Mouse (Mus musculus) embryonic facial prominence, embryonic 14.5 days (tissue): ENCODE measurements around the gene Lipa. TPM values are rescaled to one million over a fixed set of nuclear protein-coding genes. Genes with fewer than 3 reads are reported as not detected.

Experiments
- ATAC-seq: fragments of 200-750 bp; cut with Nextera tagmentation; 2 replicates; pipeline ENCODE4 v1.8.0; 2017; ENCODE audit warnings: low read depth, moderate number of reproducible peaks, moderate TSS enrichment
- DNase-seq: peaks from one replicate; pipeline ENCODE4 v3.0.0-alpha.2; 2015; ENCODE audit warnings: low spot score
- H3K27ac ChIP-seq: fragments of 300-500 bp; sonication (generic); replicated peaks from 2 replicates; pipeline ENCODE4 v1.5.1; 2014; ENCODE audit warnings: low read depth, mild to moderate bottlenecking, low read length, moderate library complexity
- H3K27me3 ChIP-seq: fragments of 300-500 bp; sonication (generic); replicated peaks from 2 replicates; pipeline ENCODE4 v1.6.1; 2014; ENCODE audit warnings: low read length; ENCODE audit not compliant: control insufficient read depth, insufficient read depth
- H3K36me3 ChIP-seq: fragments of 300-500 bp; sonication (generic); 2 replicates; pipeline ENCODE4 v1.6.1; 2014; ENCODE audit warnings: low read length, mixed read lengths; ENCODE audit not compliant: control insufficient read depth, insufficient read depth
- H3K4me1 ChIP-seq: fragments of 300-500 bp; sonication (generic); 2 replicates; pipeline ENCODE4 v1.6.1; 2014; ENCODE audit warnings: antibody characterized with exemption, low read length; ENCODE audit not compliant: control insufficient read depth, insufficient read depth
- H3K4me2 ChIP-seq: fragments of 300-500 bp; sonication (generic); 2 replicates; pipeline ENCODE4 v1.6.1; 2014; ENCODE audit warnings: low read depth, mild to moderate bottlenecking, low read length, moderate library complexity, mixed read lengths
- H3K4me3 ChIP-seq: fragments of 300-500 bp; sonication (generic); 2 replicates; pipeline ENCODE4 v1.5.1; 2014; ENCODE audit warnings: low read depth, mild to moderate bottlenecking, low read length
- H3K9ac ChIP-seq: fragments of 300-500 bp; sonication (generic); 2 replicates; pipeline ENCODE4 v1.6.1; 2014; ENCODE audit warnings: low read depth, mild to moderate bottlenecking, low read length, moderate library complexity, mixed read lengths
- H3K9me3 ChIP-seq: fragments of 300-500 bp; sonication (generic); 2 replicates; pipeline ENCODE4 v1.6.1; 2016; ENCODE audit warnings: low read length; ENCODE audit not compliant: control insufficient read depth
- WGBS: fragments of 180-500 bp; shearing (Covaris S2); extraction: QIAGEN DNeasy Blood & Tissue Kit; methylation state at CpG from one replicate; pipeline ENCODE4 v1.1.7; 2014; 5-methylcytosine and 5-hydroxymethylcytosine counted together
- polyA plus RNA-seq: library from polyadenylated mRNA; unstranded; fragments of >200 nt; fragmentation: Nextera tagmentation; extraction: Ambion mirVana; gene quantifications from 2 replicates; pipeline ENCODE4 v1.2.1, GENCODE M21; 2014

The Lipa gene
- polyA plus RNA-seq, 1 experiment from 2014 or later = 46.3 TPM

DNA sequence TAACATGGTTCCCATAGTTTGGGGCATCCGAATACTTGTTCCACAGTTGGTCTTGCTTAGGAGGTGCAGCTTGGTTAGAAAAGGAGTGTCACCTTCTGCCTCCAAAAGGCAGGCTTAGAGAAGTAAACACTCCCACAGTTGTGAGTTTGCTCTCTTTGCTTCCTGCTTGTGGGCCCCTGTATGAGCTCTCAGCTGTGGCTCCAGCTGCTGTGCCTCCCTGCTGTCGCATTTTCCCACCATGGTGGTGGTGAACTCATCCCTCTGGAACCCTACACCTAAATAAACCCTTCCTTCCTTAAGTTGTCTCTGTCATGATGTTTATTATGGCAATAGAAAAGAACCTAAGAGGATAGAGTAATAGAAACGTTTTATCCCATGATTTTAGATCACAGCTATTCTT lies 58.5 kb downstream of the Lipa start:
- Histone ChIP-seq H3K9ac (no peak overlapping the region), H3K4me2 (no peak overlapping the region), H3K27ac (no peak overlapping the region), H3K27me3 (peaks cover 14% of the 10 kb centered on the region), H3K36me3 (no peaks in the 10 kb centered on the region), H3K4me1 (0 out of 2 replicates have a peak, but pooled peaks cover under 1% of the 10 kb centered on the region), H3K4me3 (no peak overlapping the region), H3K9me3 (no peaks in the 10 kb centered on the region)
- 52% methylated on average over 3 of the region's 3 CpGs for WGBS
- DNase-seq (no peak), ATAC-seq (no peak)

DNA sequence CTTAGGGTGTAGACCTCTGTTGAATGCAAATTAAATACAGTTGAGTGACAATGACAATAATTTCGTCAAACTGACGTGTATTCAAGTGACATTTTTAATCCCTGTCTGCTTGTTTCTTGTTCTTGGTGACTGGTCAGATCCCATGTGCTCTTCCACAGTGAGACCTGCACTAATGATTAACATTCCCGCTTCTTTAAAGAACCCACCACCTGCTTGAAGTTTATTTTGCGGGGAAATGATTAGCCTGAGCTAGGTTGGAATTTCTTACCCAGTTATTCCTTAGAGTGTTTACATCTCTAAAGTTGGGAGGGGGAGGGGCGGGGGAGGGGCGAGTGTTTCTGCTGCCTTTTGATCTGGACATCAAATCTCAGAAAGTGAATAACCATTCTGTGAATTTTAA lies 59.1 kb downstream of the Lipa start:
- Histone ChIP-seq H3K27me3 (peaks cover 9% of the 10 kb centered on the region), H3K27ac (no peak overlapping the region), H3K4me1 (no peaks in the 10 kb centered on the region), H3K4me3 (no peak overlapping the region), H3K4me2 (no peak overlapping the region), H3K36me3 (no peaks in the 10 kb centered on the region), H3K9ac (no peak overlapping the region), H3K9me3 (no peaks in the 10 kb centered on the region)
- no peak for ATAC-seq
- 42% methylated on average over 6 of the region's 6 CpGs for WGBS
- no peak for DNase-seq

DNA sequence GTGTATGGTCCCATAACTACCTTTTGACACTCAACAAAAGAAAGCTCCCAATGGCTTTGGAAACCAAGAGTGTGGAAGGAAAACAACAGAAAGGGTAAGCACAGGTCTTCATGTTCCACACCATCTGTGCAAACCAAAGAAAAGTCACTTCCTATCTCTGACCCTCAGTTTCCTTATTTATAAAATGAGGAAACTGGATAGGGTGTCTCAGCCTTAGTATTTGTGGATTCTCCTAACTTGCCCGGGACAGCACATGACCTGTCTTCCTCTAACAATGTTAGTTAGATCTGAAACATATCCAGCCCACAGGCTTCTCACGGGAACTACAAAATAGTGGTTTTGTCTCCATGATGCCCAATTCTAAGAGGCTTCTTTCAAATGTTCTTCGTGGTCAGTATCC lies 62.8 kb downstream of the Lipa start:
- Histone ChIP-seq H3K27ac (no peak overlapping the region), H3K4me1 (peaks cover 5% of the 10 kb centered on the region; the same call in 1 of the 2 replicates), H3K9ac (no peak overlapping the region), H3K36me3 (no peaks in the 10 kb centered on the region), H3K4me2 (no peak overlapping the region), H3K4me3 (no peak overlapping the region), H3K27me3 (no peaks in the 10 kb centered on the region), H3K9me3 (no peaks in the 10 kb centered on the region)
- DNase-seq = no peak
- 64% methylated on average over 3 of the region's 3 CpGs for WGBS
- ATAC-seq = no peak

DNA sequence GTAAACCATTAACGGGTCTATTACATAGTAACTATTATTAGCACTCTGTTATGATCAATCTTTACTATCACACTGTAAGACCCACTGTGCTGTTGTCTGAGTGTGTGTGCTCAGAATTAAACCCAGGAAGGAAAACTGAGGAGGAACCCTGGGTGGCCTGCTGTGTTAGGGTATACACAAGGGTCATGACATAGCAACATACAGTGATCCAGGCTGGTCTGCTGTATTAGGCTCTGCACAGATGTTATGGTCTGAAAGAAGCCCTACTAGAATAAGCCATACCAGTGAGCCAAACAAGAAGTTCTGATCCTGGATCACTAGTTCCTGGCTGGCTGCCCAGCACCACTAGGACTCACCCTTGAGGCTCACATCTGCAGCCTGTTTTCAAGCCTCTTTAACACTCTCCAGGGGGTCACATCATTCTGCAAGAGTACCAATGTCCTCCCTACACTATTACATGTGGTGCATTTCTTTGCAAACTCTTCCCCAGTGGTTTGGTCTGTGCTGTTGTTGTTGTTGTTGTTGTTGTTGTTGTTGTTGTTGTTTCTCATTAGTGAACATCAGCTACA lies 65.7 kb downstream of the Lipa start:
- Histone ChIP-seq H3K4me3 (no peak overlapping the region), H3K27ac (no peak overlapping the region), H3K4me1 (peaks cover 5% of the 10 kb centered on the region; the same call in 1 of the 2 replicates), H3K9ac (no peak overlapping the region), H3K4me2 (no peak overlapping the region), H3K9me3 (no peaks in the 10 kb centered on the region), H3K36me3 (no peaks in the 10 kb centered on the region), H3K27me3 (no peaks in the 10 kb centered on the region)
- ATAC-seq (no peak), DNase-seq (peak; percentile 61)
- 88% methylated on average over 1 of the region's 1 CpGs for WGBS

DNA sequence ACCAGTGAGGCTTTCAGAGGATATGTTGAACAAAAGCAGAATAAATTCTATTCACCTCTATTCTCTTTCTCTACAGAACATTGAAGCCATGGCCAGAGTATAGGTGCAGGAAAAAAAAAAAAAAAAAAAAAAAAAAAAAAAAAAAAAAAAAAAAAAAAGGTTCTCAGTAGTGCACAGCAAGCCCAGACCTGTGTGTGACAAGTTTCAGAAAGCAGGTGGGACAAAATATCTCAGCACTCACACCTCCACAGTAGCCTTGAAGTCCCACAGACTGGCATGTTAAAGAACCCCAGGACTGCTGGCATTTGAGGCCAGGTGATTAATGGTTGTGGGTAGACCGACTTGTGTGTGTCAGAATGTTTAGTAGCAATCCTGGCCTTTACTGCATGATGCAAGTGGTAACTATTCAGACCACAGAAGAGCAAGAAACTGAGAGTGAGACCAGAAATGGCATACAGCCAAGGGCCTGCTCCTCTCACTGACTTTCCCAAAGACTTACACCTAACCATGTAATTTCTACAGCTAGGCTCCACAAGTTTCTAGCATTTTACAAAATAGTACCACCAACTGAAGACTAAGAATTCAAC lies 76.4 kb downstream of the Lipa start:
- ATAC-seq = no peak

DNA sequence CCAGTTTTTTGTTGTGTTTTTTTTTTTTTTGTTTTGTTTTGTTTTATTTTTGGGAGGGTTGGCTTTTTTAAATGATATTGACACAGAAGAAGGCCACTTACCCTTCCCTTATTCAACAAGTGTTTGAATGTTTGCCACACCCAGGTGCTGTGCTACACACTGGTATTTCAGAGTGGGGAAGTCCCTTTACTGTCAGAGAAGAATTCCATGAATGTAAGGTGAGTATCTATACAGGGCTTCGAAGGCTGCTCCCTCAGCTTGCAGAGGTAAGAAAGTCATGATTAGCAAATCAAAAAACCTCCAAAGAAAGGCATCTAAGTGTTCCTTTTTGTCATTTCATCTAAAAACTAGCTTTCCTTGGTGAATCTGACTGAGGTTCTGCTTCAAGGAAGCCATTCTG lies 78.4 kb downstream of the Lipa start:
- no peaks in the 10 kb centered on the region for H3K36me3 ChIP-seq
- H3K4me2 ChIP-seq = no peak overlapping the region
- WGBS = 76% methylated on average over 1 of the region's 1 CpGs
- H3K9ac ChIP-seq = no peak overlapping the region
- no peaks in the 10 kb centered on the region for H3K27me3 ChIP-seq
- no peak overlapping the region for H3K27ac ChIP-seq
- peaks cover 4% of the 10 kb centered on the region; the same call in 1 of the 2 replicates for H3K4me1 ChIP-seq
- DNase-seq (no peak), ATAC-seq (no peak)
- H3K4me3 ChIP-seq = no peak overlapping the region
- no peaks in the 10 kb centered on the region for H3K9me3 ChIP-seq

More for the DNA sequence above, 76.4 kb downstream of the Lipa start:
- H3K27me3 ChIP-seq = no peaks in the 10 kb centered on the region
- H3K4me1 ChIP-seq = peaks cover 3% of the 10 kb centered on the region; the same call in 1 of the 2 replicates
- no peak overlapping the region for H3K4me2 ChIP-seq
- no peak for DNase-seq
- H3K36me3 ChIP-seq = no peaks in the 10 kb centered on the region
- H3K27ac ChIP-seq = no peak overlapping the region
- H3K9ac ChIP-seq = no peak overlapping the region
- H3K4me3 ChIP-seq = no peak overlapping the region
- no peaks in the 10 kb centered on the region for H3K9me3 ChIP-seq
- 73% methylated on average over 1 of the region's 1 CpGs for WGBS

DNA sequence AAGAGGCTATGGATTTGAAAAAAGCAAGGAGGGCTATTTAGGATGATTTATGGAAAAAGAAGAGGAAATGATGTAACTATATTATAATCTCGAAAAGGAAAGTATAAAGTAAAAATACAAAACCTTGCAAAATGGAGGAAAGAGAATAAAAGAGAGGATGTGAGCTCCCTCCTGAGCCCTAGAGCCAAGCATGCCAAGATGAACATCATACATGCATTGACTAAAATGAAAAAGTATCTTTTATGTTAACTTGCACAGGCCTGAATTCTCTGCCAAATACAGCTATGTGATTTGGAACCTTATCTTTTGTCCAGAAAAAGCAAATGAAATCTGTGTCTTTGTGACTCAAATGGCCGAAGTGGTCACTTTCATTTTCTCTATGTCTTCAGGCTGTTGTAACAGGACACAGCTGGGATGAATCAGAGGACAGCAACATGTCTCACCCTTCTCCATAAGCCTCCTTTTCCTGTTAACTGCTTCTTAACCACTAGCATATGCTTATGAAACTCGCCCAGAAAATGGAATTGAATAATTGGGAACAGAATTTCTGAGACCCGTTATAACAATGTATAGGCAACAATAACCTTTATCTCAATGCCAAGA lies 81.8 kb downstream of the Lipa start:
- DNase-seq (peak; percentile 78), ATAC-seq (no peak; the same call in 1 of the 2 replicates)
- Histone ChIP-seq H3K36me3 (no peaks in the 10 kb centered on the region), H3K27me3 (no peaks in the 10 kb centered on the region), H3K27ac (peak overlapping the region; percentile 30), H3K4me3 (no peak overlapping the region), H3K9ac (no peak overlapping the region), H3K4me2 (peak overlapping the region; percentile 3; the same call in 1 of the 2 replicates), H3K4me1 (peaks cover 4% of the 10 kb centered on the region; the same call in 1 of the 2 replicates), H3K9me3 (no peaks in the 10 kb centered on the region)
- 27% methylated on average over 4 of the region's 4 CpGs for WGBS

DNA sequence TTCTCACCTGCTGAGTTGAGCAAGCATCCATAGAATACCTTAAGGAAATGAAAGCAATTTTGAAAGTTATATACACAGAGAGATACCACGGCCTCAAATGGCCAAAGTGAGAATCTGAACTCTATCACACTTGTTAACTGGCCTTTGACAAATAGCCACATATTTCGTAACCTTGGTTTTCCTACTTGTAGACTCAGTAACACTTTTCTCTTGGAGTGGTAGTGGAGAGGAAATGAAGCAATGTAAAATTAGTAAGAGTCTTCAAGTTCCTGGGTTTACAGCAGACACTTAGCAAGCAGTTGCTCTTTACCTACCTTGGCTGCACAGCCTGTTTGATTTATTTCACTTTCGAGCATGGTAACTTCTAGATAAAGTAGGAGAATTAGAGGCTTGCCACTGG lies 82.5 kb downstream of the Lipa start:
- Histone ChIP-seq H3K4me1 (peaks cover 4% of the 10 kb centered on the region; the same call in 1 of the 2 replicates), H3K36me3 (no peaks in the 10 kb centered on the region), H3K27ac (no peak overlapping the region; the same call in 1 of the 2 replicates), H3K9me3 (no peaks in the 10 kb centered on the region), H3K27me3 (no peaks in the 10 kb centered on the region), H3K4me2 (no peak overlapping the region), H3K4me3 (no peak overlapping the region), H3K9ac (no peak overlapping the region)
- DNase-seq (no peak), ATAC-seq (no peak)
- 84% methylated on average over 3 of the region's 3 CpGs for WGBS
